ENCODE assay signal across 8 mouse cellular contexts in the genomic region with DNA sequence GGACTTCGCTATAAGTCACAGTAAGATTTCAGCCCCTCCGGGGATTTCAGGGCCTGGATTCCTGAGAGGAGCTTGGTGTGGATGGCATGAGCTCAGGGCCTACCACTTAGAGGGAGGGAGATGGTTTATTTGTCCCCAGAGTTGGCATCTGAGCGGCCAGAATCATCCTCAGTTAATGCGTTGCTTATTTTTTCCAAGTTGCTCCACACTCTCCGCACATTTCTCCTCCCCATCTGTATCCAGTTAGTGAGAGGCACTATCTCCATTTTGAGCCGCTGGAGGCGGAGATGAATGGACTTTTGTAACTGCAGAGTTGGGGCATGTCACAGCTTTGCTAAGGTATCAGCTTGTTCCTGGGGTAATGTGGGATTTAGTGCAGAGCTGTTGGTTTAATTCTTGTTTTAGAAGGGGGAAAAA. TPM values are rescaled to one million over a fixed set of nuclear protein-coding genes. Genes with fewer than 3 reads are reported as not detected.
A peak's percentile ranks its signal among the peaks of the same experiment; 100 is the strongest.
DNase-seq lines count a peak whose midpoint lies in the region; ATAC-seq and TF ChIP-seq lines count a peak whose summit lies in the region.

No protein-coding gene starts in this region.

- peak overlapping the region; percentile 96 for H3K27ac ChIP-seq in heart, embryonic 13.5 days (replicated peaks)
- peak overlapping the region; percentile 98 for H3K27ac ChIP-seq in heart, postnatal 0 days (ENCODE audit: low read depth)
- H3K27ac ChIP-seq in midbrain, embryonic 11.5 days (ENCODE audit: low read depth, low read length): no peak overlapping the region; the same call in 1 of the 2 replicates

- peak overlapping the region; percentile 93 for H3K9ac ChIP-seq in heart, embryonic 13.5 days
- H3K9ac ChIP-seq in heart, postnatal 0 days (replicated peaks; ENCODE audit: low read depth, low read length): peak overlapping the region; percentile 99
- peak overlapping the region; percentile 94 for H3K9ac ChIP-seq in midbrain, embryonic 11.5 days (ENCODE audit: low read length)

- no peaks in the 10 kb centered on the region for H3K27me3 ChIP-seq in heart, embryonic 13.5 days (replicated peaks)
- no peaks in the 10 kb centered on the region for H3K27me3 ChIP-seq in heart, postnatal 0 days (ENCODE audit: control insufficient read depth, insufficient read depth, low read length)
- H3K27me3 ChIP-seq in midbrain, embryonic 11.5 days (ENCODE audit: control insufficient read depth, insufficient read depth, low read length): no peaks in the 10 kb centered on the region

- TF ChIP-seq EP300 in heart, postnatal 0 days (IDR thresholded peaks at IDR 0.05; ENCODE audit: low read depth): no peak

- no peaks in the 10 kb centered on the region for H3K9me3 ChIP-seq in heart, embryonic 13.5 days
- H3K9me3 ChIP-seq in heart, postnatal 0 days (replicated peaks; ENCODE audit: control insufficient read depth, low read length): no peaks in the 10 kb centered on the region
- no peaks in the 10 kb centered on the region for H3K9me3 ChIP-seq in midbrain, embryonic 11.5 days (ENCODE audit: control insufficient read depth, low read length)

- peak overlapping the region; percentile 95 for H3K4me2 ChIP-seq in heart, embryonic 13.5 days
- H3K4me2 ChIP-seq in heart, postnatal 0 days (ENCODE audit: low read depth, low read length): peak overlapping the region; percentile 77
- H3K4me2 ChIP-seq in midbrain, embryonic 11.5 days: peak overlapping the region; percentile 82

- TF ChIP-seq CTCF in heart, postnatal 0 days (IDR thresholded peaks at IDR 0.05; ENCODE audit: low read depth): no peak

- peaks cover 78% of the 10 kb centered on the region for H3K4me1 ChIP-seq in heart, embryonic 13.5 days
- peaks cover 52% of the 10 kb centered on the region for H3K4me1 ChIP-seq in heart, postnatal 0 days (ENCODE audit: control insufficient read depth, insufficient read depth)
- H3K4me1 ChIP-seq in midbrain, embryonic 11.5 days (ENCODE audit: control insufficient read depth, insufficient read depth, low read length): peaks cover 33% of the 10 kb centered on the region

- intact Hi-C loops in heart, postnatal 10 days (cut with DNase I): loop anchor here (2.0 to 10.0 kb wide), 3 partner anchors 18 to 1604 kb away; no protein-coding TSS in a partner anchor
- intact Hi-C loops in left cerebral cortex, postnatal 14 days (cut with DNase I): no loop called here

- H3K36me3 ChIP-seq in heart, embryonic 13.5 days: peaks cover 4% of the 10 kb centered on the region; the same call in 1 of the 2 replicates
- H3K36me3 ChIP-seq in heart, postnatal 0 days (replicated peaks; ENCODE audit: control insufficient read depth, insufficient read depth, low read length): no peaks in the 10 kb centered on the region
- no peaks in the 10 kb centered on the region for H3K36me3 ChIP-seq in midbrain, embryonic 11.5 days (ENCODE audit: control insufficient read depth, insufficient read depth, low read length)

- DNase-seq in heart, postnatal 10 days: no peak
- peak; percentile 77 for DNase-seq in NIH3T3 (ENCODE audit: low read depth)
- no peak for DNase-seq in heart, postnatal 0 days (ENCODE audit: low spot score)
- DNase-seq in midbrain, embryonic 11.5 days (ENCODE audit: low spot score, missing footprints): peak; percentile 93
- DNase-seq in cerebellum, adult 11 months: no peak
- DNase-seq in cerebellum, postnatal 25 days: no peak
- no peak for DNase-seq in left cerebral cortex, postnatal 14 days (ENCODE audit: low spot score in 2 of 2)

- ATAC-seq in heart, embryonic 13.5 days (ENCODE audit: extremely low read depth, insufficient number of reproducible peaks, low FRiP score, low TSS enrichment): no peak
- ATAC-seq in heart, postnatal 0 days (ENCODE audit: insufficient read depth, low read depth): no peak
- ATAC-seq in midbrain, embryonic 11.5 days (ENCODE audit: low FRiP score): no peak

- H3K4me3 ChIP-seq in heart, embryonic 13.5 days: peak overlapping the region; percentile 77
- H3K4me3 ChIP-seq in heart, postnatal 0 days (ENCODE audit: low read depth, low read length): peak overlapping the region; percentile 93
- H3K4me3 ChIP-seq in midbrain, embryonic 11.5 days (ENCODE audit: low read depth, low read length): peak overlapping the region; percentile 69

- 9% methylated on average over 7 of the region's 7 CpGs for WGBS in heart, embryonic 13.5 days
- 2% methylated on average over 7 of the region's 7 CpGs for WGBS in heart, postnatal 0 days
- 18% methylated on average over 7 of the region's 7 CpGs for WGBS in midbrain, embryonic 11.5 days

RNA-seq across cellular contexts. Expression of a gene that starts 49.3 kb away (rescaled TPM):
- 0.05 and 0.09 TPM in 2 replicates for polyA plus RNA-seq in heart, embryonic 13.5 days (2015; fragmentation: Nextera tagmentation; extraction: Ambion mirVana)
- not detected for total RNA-seq in heart, postnatal 10 days (2021)
- not detected in 2 replicates for total RNA-seq in heart, postnatal 0 days (2014; rRNA removed; ENCODE audit: low replicate concordance)
- polyA plus RNA-seq in heart, postnatal 0 days (2015; fragmentation: Nextera tagmentation; extraction: Ambion mirVana): 0.04 TPM in 1 of 2 replicates, not detected in the other
- polyA plus RNA-seq in midbrain, embryonic 11.5 days (2014; fragmentation: Nextera tagmentation; extraction: Ambion mirVana): 0.06 and 0.11 TPM in 2 replicates
- not detected for total RNA-seq in left cerebral cortex, postnatal 14 days (2021)

Comparison
In these comparisons a context has a peak if more than half of its experiments do, and no peak if none do; other contexts are left out.
1. DNase-seq: peak in NIH3T3 (single experiment) and midbrain, embryonic 11.5 days (single experiment); none in heart, postnatal 10 days (0 of 2), heart, postnatal 0 days (single experiment), cerebellum, adult 11 months (single experiment), cerebellum, postnatal 25 days (0 of 2) and left cerebral cortex, postnatal 14 days (0 of 2).
2. Peak in every context shown above with its lines, with median percentiles within 50 percentile points of each other: H3K4me2 ChIP-seq, H3K4me3 ChIP-seq and H3K9ac ChIP-seq.